Mouse (Mus musculus) stomach, postnatal 0 days (tissue): ENCODE measurements at regions not wholly inside any gene's neighbourhood (a gene's known extent, or its start where the extent isn't known, plus 50 kb on each side); places are given as distances from the start of the nearest gene placed in this dataset.
"Not testable (repeated sequence)": the region's sequence is repeated elsewhere in the genome, so short reads cannot be mapped to it uniquely, and the experiment has no call there.

ENCODE experiments used
- ATAC-seq: fragments of 200-750 bp; cut with Nextera tagmentation; 2 replicates; pipeline ENCODE4 v1.8.0; 2017; ENCODE audit not compliant: low FRiP score, low TSS enrichment
- DNase-seq: peaks from one replicate; pipeline ENCODE4 v3.0.0-alpha.2; 2016; ENCODE audit warnings: low spot score
- H3K27ac ChIP-seq: fragments of 300-500 bp; sonication (generic); replicated peaks from 2 replicates; pipeline ENCODE4 v1.5.1; 2014; ENCODE audit warnings: mild to moderate bottlenecking, control low read depth
- H3K27me3 ChIP-seq: fragments of 300-500 bp; sonication (generic); 2 replicates; pipeline ENCODE4 v1.6.1; 2014; ENCODE audit warnings: low read length; ENCODE audit not compliant: control insufficient read depth, insufficient read depth
- H3K36me3 ChIP-seq: fragments of 300-500 bp; sonication (generic); 2 replicates; pipeline ENCODE4 v1.6.1; 2014; ENCODE audit warnings: low read length, mixed read lengths; ENCODE audit not compliant: control insufficient read depth, insufficient read depth
- H3K4me1 ChIP-seq: fragments of 300-500 bp; sonication (generic); replicated peaks from 2 replicates; pipeline ENCODE4 v1.6.1; 2014; ENCODE audit warnings: antibody characterized with exemption; ENCODE audit not compliant: control insufficient read depth, insufficient read depth
- H3K4me2 ChIP-seq: fragments of 300-500 bp; sonication (generic); replicated peaks from 2 replicates; pipeline ENCODE4 v1.6.1; 2014; ENCODE audit warnings: low read depth, mild to moderate bottlenecking, control low read depth, moderate library complexity
- H3K4me3 ChIP-seq: fragments of 300-500 bp; sonication (generic); 2 replicates; pipeline ENCODE4 v1.5.1; 2014; ENCODE audit warnings: low read depth, low read length, control low read depth
- H3K9ac ChIP-seq: fragments of 300-500 bp; sonication (generic); 2 replicates; pipeline ENCODE4 v1.6.1; 2014; ENCODE audit warnings: mild to moderate bottlenecking, low read length, control low read depth, mixed read lengths
- H3K9me3 ChIP-seq: fragments of 300-500 bp; sonication (generic); 2 replicates; pipeline ENCODE4 v1.6.1; 2016; ENCODE audit warnings: low read length; ENCODE audit not compliant: control insufficient read depth
- CTCF ChIP-seq: IDR thresholded peaks from 2 replicates; pipeline ENCODE4 v1.5.1; 2016; ENCODE audit warnings: antibody characterized with exemption, low read depth, mild to moderate bottlenecking, moderate library complexity
- EP300 ChIP-seq: optimal IDR thresholded peaks from 2 replicates; pipeline ENCODE3; 2016; ENCODE audit warnings: antibody characterized with exemption
- WGBS: fragments of 180-500 bp; shearing (Covaris S2); extraction: QIAGEN DNeasy Blood & Tissue Kit; methylation state at CpG from one replicate; pipeline ENCODE4 v1.1.7; 2014; 5-methylcytosine and 5-hydroxymethylcytosine counted together

- H3K4me2 ChIP-seq: no peak overlapping the region
- 62% methylated on average over 14 of the region's 14 CpGs for WGBS
- ATAC-seq (no peak), DNase-seq (no peak)
- no peaks in the 10 kb centered on the region for H3K36me3 ChIP-seq
- TF ChIP-seq CTCF: no peak
- no peak for TF ChIP-seq EP300
- 0 out of 2 replicates have a peak overlapping the region, but pooled peaks have one; percentile 14 for H3K27ac ChIP-seq
- H3K4me3 ChIP-seq: no peak overlapping the region
- 0 out of 2 replicates have a peak, but pooled peaks cover 3% of the 10 kb centered on the region for H3K4me1 ChIP-seq
- H3K9me3 ChIP-seq: no peaks in the 10 kb centered on the region
- no peak overlapping the region for H3K9ac ChIP-seq
- H3K27me3 ChIP-seq: no peaks in the 10 kb centered on the region
These were observed 106.0 kb upstream of the Rhobtb1 start for GRCm38 (mm10) chr10:69045275-69045674.

GRCm38 (mm10) chr10:69046008-69046555 lies 105.2 kb upstream of the Rhobtb1 start:
- H3K27me3 ChIP-seq: no peaks in the 10 kb centered on the region
- 0 out of 2 replicates have a peak, but pooled peaks cover 3% of the 10 kb centered on the region for H3K4me1 ChIP-seq
- WGBS: 26% methylated on average over 10 of the region's 10 CpGs
- no peaks in the 10 kb centered on the region for H3K9me3 ChIP-seq
- H3K27ac ChIP-seq: no peak overlapping the region; the same call in 1 of the 2 replicates
- H3K36me3 ChIP-seq: no peaks in the 10 kb centered on the region
- no peak overlapping the region for H3K9ac ChIP-seq
- no peak for ATAC-seq
- H3K4me2 ChIP-seq: peak overlapping the region; percentile 31; the same call in 1 of the 2 replicates
- H3K4me3 ChIP-seq: no peak overlapping the region
- DNase-seq: no peak
- TF ChIP-seq CTCF (peak; percentile 35), EP300 (no peak)

- no peak for TF ChIP-seq EP300
- no peak for TF ChIP-seq CTCF
- ATAC-seq (no peak), DNase-seq (no peak)
- no peak overlapping the region for H3K4me3 ChIP-seq
- no peaks in the 10 kb centered on the region for H3K27me3 ChIP-seq
- WGBS: 76% methylated on average over 11 of the region's 11 CpGs
- no peaks in the 10 kb centered on the region for H3K4me1 ChIP-seq
- no peaks in the 10 kb centered on the region for H3K36me3 ChIP-seq
- H3K27ac ChIP-seq: no peak overlapping the region
- H3K4me2 ChIP-seq: no peak overlapping the region
- no peak overlapping the region for H3K9ac ChIP-seq
- no peaks in the 10 kb centered on the region for H3K9me3 ChIP-seq
These were observed 73.2 kb upstream of the Rhobtb1 start for GRCm38 (mm10) chr10:69078008-69078407.

GRCm38 (mm10) chr10:69086184-69086583 lies 65.0 kb upstream of the Rhobtb1 start:
- 66% methylated on average over 1 of the region's 1 CpGs for WGBS
- TF ChIP-seq CTCF (no peak), EP300 (no peak)
- H3K4me3 ChIP-seq: no peak overlapping the region
- no peak overlapping the region for H3K9ac ChIP-seq
- no peak for DNase-seq
- no peaks in the 10 kb centered on the region for H3K9me3 ChIP-seq
- no peak for ATAC-seq
- no peaks in the 10 kb centered on the region for H3K27me3 ChIP-seq
- no peaks in the 10 kb centered on the region for H3K4me1 ChIP-seq
- no peak overlapping the region for H3K27ac ChIP-seq
- no peak overlapping the region for H3K4me2 ChIP-seq
- H3K36me3 ChIP-seq: no peaks in the 10 kb centered on the region

- no peak for DNase-seq
- TF ChIP-seq EP300 (no peak), CTCF (no peak)
These were observed 59.4 kb upstream of the Rhobtb1 start for GRCm38 (mm10) chr10:69091872-69092271.

GRCm38 (mm10) chr10:69100021-69100420 lies 51.2 kb upstream of the Rhobtb1 start:
- 85% methylated on average over 3 of the region's 3 CpGs for WGBS
- H3K27me3 ChIP-seq: no peaks in the 10 kb centered on the region
- ATAC-seq: no peak
- no peak overlapping the region for H3K4me3 ChIP-seq
- no peaks in the 10 kb centered on the region for H3K36me3 ChIP-seq
- TF ChIP-seq EP300 (no peak), CTCF (no peak)
- H3K27ac ChIP-seq: no peak overlapping the region
- H3K4me1 ChIP-seq: no peaks in the 10 kb centered on the region
- no peak for DNase-seq
- no peak overlapping the region for H3K9ac ChIP-seq
- no peak overlapping the region for H3K4me2 ChIP-seq
- 0 out of 2 replicates have a peak, but pooled peaks cover 2% of the 10 kb centered on the region for H3K9me3 ChIP-seq

More at GRCm38 (mm10) chr10:69091872-69092271, 59.4 kb upstream of the Rhobtb1 start:
- no peak for ATAC-seq
- no peak overlapping the region for H3K4me2 ChIP-seq
- no peaks in the 10 kb centered on the region for H3K27me3 ChIP-seq
- WGBS: 72% methylated on average over 3 of the region's 3 CpGs
- H3K4me1 ChIP-seq: no peaks in the 10 kb centered on the region
- no peak overlapping the region for H3K27ac ChIP-seq
- H3K9me3 ChIP-seq: no peaks in the 10 kb centered on the region
- no peak overlapping the region for H3K4me3 ChIP-seq
- no peaks in the 10 kb centered on the region for H3K36me3 ChIP-seq
- H3K9ac ChIP-seq: no peak overlapping the region

- H3K9me3 ChIP-seq, DNase-seq, H3K4me2 ChIP-seq, H3K9ac ChIP-seq, H3K27me3 ChIP-seq, H3K27ac ChIP-seq, ATAC-seq, H3K4me3 ChIP-seq, H3K4me1 ChIP-seq, H3K36me3 ChIP-seq: not testable (repeated sequence)
- WGBS: 48% methylated on average over 16 of the region's 16 CpGs
These were observed 50.5 kb upstream of the Rhobtb1 start for GRCm38 (mm10) chr10:69100742-69101141.
